Mouse (Mus musculus): ENCODE data around the gene Rpp14. TPM values are rescaled to one million over a fixed set of nuclear protein-coding genes. Genes with fewer than 3 reads are reported as not detected.

The Rpp14 gene
- polyA plus RNA-seq, 1 experiment from 2014 or later, result 19.3 TPM

DNA sequence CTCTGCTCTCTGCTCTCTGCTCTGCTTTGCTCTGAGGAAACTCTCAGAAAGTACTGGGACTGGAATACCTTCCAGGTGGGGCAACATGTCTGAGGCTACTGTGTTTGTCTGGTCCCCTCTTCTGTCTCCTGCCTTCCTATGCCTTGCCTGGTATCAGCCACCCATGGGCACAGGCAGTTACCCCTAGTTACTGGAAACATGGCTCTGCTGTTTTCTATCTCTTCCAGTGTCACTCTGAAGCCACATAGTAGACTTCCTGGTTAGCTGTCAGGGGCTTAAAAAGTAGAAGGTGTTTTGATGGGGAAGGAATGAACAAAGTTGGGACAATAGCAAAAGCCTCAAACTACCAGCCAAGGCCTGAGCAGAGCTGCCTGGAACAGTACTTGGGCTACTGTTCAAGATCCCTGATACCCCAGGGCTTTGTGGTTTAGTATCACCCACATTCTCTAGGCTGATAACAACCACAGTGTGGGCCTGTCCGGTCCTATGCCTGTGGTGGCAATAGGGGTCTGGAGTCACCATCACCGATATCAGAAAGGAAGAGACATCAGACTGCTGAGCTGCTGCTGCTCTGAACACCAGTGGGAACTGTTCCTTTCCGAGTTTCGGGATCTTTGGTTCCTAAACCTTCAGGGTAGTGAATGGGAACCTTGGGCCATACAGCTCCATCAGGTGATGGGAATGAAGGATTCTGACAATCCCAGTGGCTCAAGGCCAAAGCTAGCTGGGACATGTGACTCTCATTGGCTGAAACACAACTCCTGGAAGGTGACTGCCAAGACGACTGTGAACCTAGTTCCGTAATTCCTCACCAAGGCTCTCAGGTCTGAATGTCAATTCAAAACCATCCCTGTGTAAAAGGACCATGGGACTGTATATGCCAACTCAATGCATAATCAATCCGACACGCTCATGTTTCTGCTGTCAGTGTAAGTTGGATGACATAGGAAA lies 16.1 kb upstream of the Rpp14 start:
- Histone ChIP-seq H3K27ac (ENCODE audit: low read depth) (no peak overlapping the region), H3K9me3 (ENCODE audit: low read length) (no peaks in the 10 kb centered on the region), H3K36me3 (replicated peaks; ENCODE audit: insufficient read depth, low read length) (no peaks in the 10 kb centered on the region), H3K4me1 (ENCODE audit: insufficient read depth) (peaks cover 6% of the 10 kb centered on the region; the same call in 1 of the 2 replicates), H3K4me3 (ENCODE audit: low read depth, low read length) (no peak overlapping the region), H3K4me2 (ENCODE audit: low read depth, low read length) (no peak overlapping the region), H3K27me3 (ENCODE audit: insufficient read depth, low read length) (no peaks in the 10 kb centered on the region), H3K9ac (replicated peaks) (no peak overlapping the region)
- TF ChIP-seq EP300 (IDR thresholded peaks at IDR 0.05; ENCODE audit: low read depth) (no peak), CTCF (IDR thresholded peaks at IDR 0.05; ENCODE audit: low read depth) (no peak)
- DNase-seq, result no peak
- WGBS (ENCODE audit: insufficient replicate concordance), result 53% methylated on average over 8 of the region's 8 CpGs
- ATAC-seq, result no peak

DNA sequence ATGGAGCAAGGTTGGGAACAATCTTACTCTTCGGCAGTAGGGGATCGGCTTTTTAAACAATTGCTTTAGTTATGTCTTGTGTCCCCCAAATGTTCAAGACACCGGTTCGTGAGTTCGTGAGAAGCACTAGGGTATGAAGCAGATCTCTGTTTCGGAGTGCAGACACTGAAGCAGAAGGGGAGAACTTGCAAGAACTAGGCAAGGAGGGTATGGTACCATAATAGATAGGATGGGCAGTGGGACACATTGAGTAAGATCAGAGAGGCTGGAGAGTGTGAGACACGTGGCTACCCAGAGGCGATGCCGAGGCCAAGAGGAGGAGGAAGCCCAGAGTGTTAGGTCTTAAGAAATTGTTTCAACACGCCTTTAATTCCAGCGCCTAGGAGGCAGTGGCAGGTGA lies 551 bp downstream of the Rpp14 start:
- H3K27ac ChIP-seq (ENCODE audit: low read depth), result peak overlapping the region; percentile 92
- ATAC-seq (peak; percentile 47), DNase-seq (peak; percentile 41)
- no peaks in the 10 kb centered on the region for H3K27me3 ChIP-seq (ENCODE audit: insufficient read depth, low read length)
- H3K9me3 ChIP-seq (ENCODE audit: low read length), result no peaks in the 10 kb centered on the region
- H3K4me2 ChIP-seq (ENCODE audit: low read depth, low read length), result peak overlapping the region; percentile 86
- TF ChIP-seq CTCF (IDR thresholded peaks at IDR 0.05; ENCODE audit: low read depth) (no peak), EP300 (IDR thresholded peaks at IDR 0.05; ENCODE audit: low read depth) (no peak)
- WGBS (ENCODE audit: insufficient replicate concordance), result under 1% methylated on average over 11 of the region's 11 CpGs
- peak overlapping the region; percentile 66 for H3K4me3 ChIP-seq (ENCODE audit: low read depth, low read length)
- peaks cover 21% of the 10 kb centered on the region for H3K36me3 ChIP-seq (replicated peaks; ENCODE audit: insufficient read depth, low read length)
- peaks cover 16% of the 10 kb centered on the region for H3K4me1 ChIP-seq (ENCODE audit: insufficient read depth)
- peak overlapping the region; percentile 70 for H3K9ac ChIP-seq (replicated peaks)

DNA sequence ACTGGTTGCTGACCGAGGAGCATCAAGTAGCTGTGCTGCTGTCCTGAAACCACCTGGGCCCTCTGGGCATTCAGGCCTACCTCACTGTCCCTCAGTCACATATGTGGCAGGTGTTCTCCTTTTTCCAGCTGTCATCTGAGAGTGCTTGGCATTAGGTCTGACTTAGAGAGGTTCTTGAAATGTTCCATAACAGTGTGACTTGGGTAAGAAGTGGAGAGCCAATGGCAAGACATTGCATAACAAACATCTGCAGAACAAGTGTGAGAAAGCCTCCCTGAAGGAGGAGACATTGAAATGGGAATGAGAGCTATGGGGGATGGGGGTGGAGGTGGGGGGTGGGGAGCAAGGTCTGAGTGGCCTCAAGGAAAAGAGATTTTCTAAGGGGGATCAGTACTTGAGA lies 2.8 kb downstream of the Rpp14 start:
- no peak for ATAC-seq
- no peak overlapping the region for H3K27ac ChIP-seq (ENCODE audit: low read depth)
- 78% methylated on average over 1 of the region's 1 CpGs for WGBS (ENCODE audit: insufficient replicate concordance)
- no peaks in the 10 kb centered on the region for H3K9me3 ChIP-seq (ENCODE audit: low read length)
- H3K4me1 ChIP-seq (ENCODE audit: insufficient read depth), result peaks cover 16% of the 10 kb centered on the region
- H3K27me3 ChIP-seq (ENCODE audit: insufficient read depth, low read length), result no peaks in the 10 kb centered on the region
- no peak for TF ChIP-seq CTCF (IDR thresholded peaks at IDR 0.05; ENCODE audit: low read depth)
- no peak for TF ChIP-seq EP300 (IDR thresholded peaks at IDR 0.05; ENCODE audit: low read depth)
- no peak for DNase-seq
- no peak overlapping the region for H3K4me2 ChIP-seq (ENCODE audit: low read depth, low read length)
- H3K4me3 ChIP-seq (ENCODE audit: low read depth, low read length), result no peak overlapping the region
- H3K9ac ChIP-seq (replicated peaks), result no peak overlapping the region
- peaks cover 33% of the 10 kb centered on the region for H3K36me3 ChIP-seq (replicated peaks; ENCODE audit: insufficient read depth, low read length)

DNA sequence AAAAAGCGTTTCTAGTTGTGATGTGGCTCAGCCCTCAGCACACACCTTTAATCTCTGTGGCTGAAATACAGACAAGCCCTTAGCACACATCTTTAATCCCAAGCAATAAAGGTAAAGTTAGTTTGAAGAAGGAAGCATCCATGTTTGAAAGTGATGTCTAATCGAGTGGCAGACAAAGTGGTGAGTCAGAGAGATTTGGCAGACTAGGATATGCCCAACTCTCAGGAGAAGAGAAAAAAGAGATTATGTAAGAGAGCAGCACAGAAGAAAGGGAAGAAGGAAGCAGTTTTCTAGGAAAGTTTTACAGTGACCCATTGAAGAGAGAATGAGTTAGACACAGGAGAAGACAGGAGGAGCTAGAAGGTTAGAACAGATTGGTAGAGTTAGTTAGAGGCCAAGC lies 8.8 kb downstream of the Rpp14 start:
- DNase-seq (no peak), ATAC-seq (no peak)
- Histone ChIP-seq H3K9ac (replicated peaks) (no peak overlapping the region), H3K4me3 (ENCODE audit: low read depth, low read length) (no peak overlapping the region), H3K27me3 (ENCODE audit: insufficient read depth, low read length) (no peaks in the 10 kb centered on the region), H3K27ac (ENCODE audit: low read depth) (no peak overlapping the region), H3K4me2 (ENCODE audit: low read depth, low read length) (no peak overlapping the region), H3K36me3 (replicated peaks; ENCODE audit: insufficient read depth, low read length) (peaks cover 37% of the 10 kb centered on the region), H3K9me3 (ENCODE audit: low read length) (no peaks in the 10 kb centered on the region), H3K4me1 (ENCODE audit: insufficient read depth) (peaks cover 14% of the 10 kb centered on the region)
- no peak for TF ChIP-seq EP300 (IDR thresholded peaks at IDR 0.05; ENCODE audit: low read depth)
- TF ChIP-seq CTCF (IDR thresholded peaks at IDR 0.05; ENCODE audit: low read depth), result no peak
- 83% methylated on average over 2 of the region's 2 CpGs for WGBS (ENCODE audit: insufficient replicate concordance)

DNA sequence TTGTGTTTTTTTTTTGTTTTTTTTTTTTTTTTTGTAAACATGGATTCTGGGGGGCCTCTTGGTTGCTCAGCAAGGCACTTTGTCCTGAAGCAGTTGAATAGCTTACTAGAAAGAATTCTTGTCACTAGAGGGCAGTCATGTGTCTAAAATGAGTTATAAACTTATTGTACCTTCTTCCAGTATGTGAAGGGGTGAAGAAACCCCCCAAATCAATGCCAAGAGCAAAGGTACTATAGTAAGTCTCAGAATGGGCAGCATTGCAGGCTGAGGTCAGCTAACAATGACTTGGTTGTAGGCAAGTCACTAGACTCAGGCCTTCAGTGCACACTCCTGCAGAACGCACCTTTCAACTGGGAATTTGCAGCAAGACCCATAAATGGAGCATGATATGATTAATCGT lies 12.4 kb downstream of the Rpp14 start:
- Histone ChIP-seq H3K9me3 (ENCODE audit: low read length) (no peaks in the 10 kb centered on the region), H3K9ac (replicated peaks) (no peak overlapping the region), H3K36me3 (replicated peaks; ENCODE audit: insufficient read depth, low read length) (peaks cover 14% of the 10 kb centered on the region), H3K27ac (ENCODE audit: low read depth) (no peak overlapping the region), H3K27me3 (ENCODE audit: insufficient read depth, low read length) (no peaks in the 10 kb centered on the region), H3K4me3 (ENCODE audit: low read depth, low read length) (no peak overlapping the region), H3K4me2 (ENCODE audit: low read depth, low read length) (no peak overlapping the region), H3K4me1 (ENCODE audit: insufficient read depth) (peaks cover 31% of the 10 kb centered on the region)
- ATAC-seq, result no peak
- WGBS (ENCODE audit: insufficient replicate concordance), result 74% methylated on average over 2 of the region's 2 CpGs
- peak; percentile 58 for TF ChIP-seq CTCF (IDR thresholded peaks at IDR 0.05; ENCODE audit: low read depth)
- TF ChIP-seq EP300 (IDR thresholded peaks at IDR 0.05; ENCODE audit: low read depth), result no peak
- no peak for DNase-seq

DNA sequence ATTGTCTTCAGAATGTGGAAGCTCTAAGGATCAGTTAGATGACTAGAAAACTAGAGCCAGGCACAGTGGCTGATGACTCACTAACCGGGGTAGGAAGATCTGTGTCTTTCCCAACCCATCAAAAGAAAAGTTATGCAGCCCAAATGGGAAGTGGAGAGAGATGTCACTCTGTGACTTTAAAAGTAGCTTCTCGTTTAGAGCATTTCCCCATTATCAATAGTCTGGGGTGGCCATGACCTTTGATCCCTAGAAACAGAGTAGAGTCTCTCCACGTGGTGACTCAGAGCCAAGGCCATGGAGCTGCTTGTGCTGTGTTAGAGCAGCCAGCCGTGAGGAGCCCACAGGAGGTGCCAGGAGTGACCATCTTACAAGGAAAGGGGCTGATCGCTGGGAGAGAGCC lies 13.3 kb downstream of the Rpp14 start:
- H3K9ac ChIP-seq (replicated peaks), result no peak overlapping the region
- peaks cover 10% of the 10 kb centered on the region for H3K36me3 ChIP-seq (replicated peaks; ENCODE audit: insufficient read depth, low read length)
- H3K4me1 ChIP-seq (ENCODE audit: insufficient read depth), result peaks cover 31% of the 10 kb centered on the region
- peak; percentile 35 for DNase-seq
- WGBS (ENCODE audit: insufficient replicate concordance), result 35% methylated on average over 5 of the region's 5 CpGs
- no peaks in the 10 kb centered on the region for H3K9me3 ChIP-seq (ENCODE audit: low read length)
- ATAC-seq, result peak; percentile 14; the same call in 1 of the 2 replicates
- no peak for TF ChIP-seq EP300 (IDR thresholded peaks at IDR 0.05; ENCODE audit: low read depth)
- no peak for TF ChIP-seq CTCF (IDR thresholded peaks at IDR 0.05; ENCODE audit: low read depth)
- H3K4me2 ChIP-seq (ENCODE audit: low read depth, low read length), result peak overlapping the region; percentile 29; the same call in 1 of the 2 replicates
- no peak overlapping the region for H3K4me3 ChIP-seq (ENCODE audit: low read depth, low read length)
- H3K27ac ChIP-seq (ENCODE audit: low read depth), result no peak overlapping the region
- H3K27me3 ChIP-seq (ENCODE audit: insufficient read depth, low read length), result no peaks in the 10 kb centered on the region

Measured in liver, postnatal 0 days (tissue).